ENCODE assay signal across 7 mouse cellular contexts in the genomic region with DNA sequence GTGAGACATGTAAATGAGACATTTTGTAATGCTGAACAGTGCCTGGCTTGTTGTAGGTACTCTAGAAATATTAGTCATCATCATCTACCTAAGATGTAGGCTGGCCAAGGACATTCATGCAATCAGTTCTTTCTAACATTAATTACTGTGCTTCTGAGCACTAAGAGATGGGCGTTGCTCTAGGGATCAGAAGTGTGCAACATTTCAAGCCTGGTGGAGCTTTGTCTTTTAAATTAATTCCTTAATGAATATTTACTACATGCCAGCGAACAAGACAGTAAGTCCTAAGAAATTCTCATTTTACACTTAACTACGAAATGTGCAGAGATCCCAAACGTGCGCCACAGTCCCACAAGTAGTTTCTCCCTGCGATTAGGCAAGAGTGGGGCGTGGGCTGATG. TPM values are rescaled to one million over a fixed set of nuclear protein-coding genes. Genes with fewer than 3 reads are reported as not detected.
ATAC-seq and TF ChIP-seq lines count a peak whose summit lies in the region.
"Not testable (repeated sequence)": the region's sequence is repeated elsewhere in the genome, so short reads cannot be mapped to it uniquely, and the experiment has no call there.

No protein-coding gene starts in this region.

- H3K9me3 ChIP-seq in forebrain, embryonic 15.5 days; heart, embryonic 15.5 days (replicated peaks); intestine, embryonic 16.5 days (ENCODE audit: control insufficient read depth, low read length); limb, embryonic 12.5 days; lung, embryonic 16.5 days (ENCODE audit: control insufficient read depth, low read length); neural tube, embryonic 13.5 days: not testable (repeated sequence)

- H3K36me3 ChIP-seq in forebrain, embryonic 15.5 days; heart, embryonic 15.5 days; intestine, embryonic 16.5 days (ENCODE audit: control insufficient read depth, insufficient read depth, low read length); limb, embryonic 12.5 days; lung, embryonic 16.5 days (ENCODE audit: control insufficient read depth, insufficient read depth, low read length); neural tube, embryonic 13.5 days: not testable (repeated sequence)

- not testable (repeated sequence) for H3K27ac ChIP-seq in cortical plate, adult 2 months (ENCODE audit: insufficient read depth, low read length); heart, embryonic 15.5 days; intestine, embryonic 16.5 days (ENCODE audit: low read length); limb, embryonic 12.5 days; lung, embryonic 16.5 days (ENCODE audit: low read length); neural tube, embryonic 13.5 days (replicated peaks)
- H3K27ac ChIP-seq in forebrain, embryonic 15.5 days (replicated peaks): 0 out of 2 replicates have a peak overlapping the region, but pooled peaks have one; percentile 1

- not testable (repeated sequence) for H3K27me3 ChIP-seq in forebrain, embryonic 15.5 days; heart, embryonic 15.5 days; intestine, embryonic 16.5 days (replicated peaks; ENCODE audit: control insufficient read depth, insufficient read depth, low read length); limb, embryonic 12.5 days; lung, embryonic 16.5 days (ENCODE audit: control insufficient read depth, insufficient read depth, low read depth, low read length); neural tube, embryonic 13.5 days

- H3K4me3 ChIP-seq in cortical plate, adult 2 months (ENCODE audit: insufficient read depth, low read length): peak overlapping the region; percentile 51
- peak overlapping the region; percentile 55 for H3K4me3 ChIP-seq in forebrain, embryonic 15.5 days
- H3K4me3 ChIP-seq in heart, embryonic 15.5 days: peak overlapping the region; percentile 58
- H3K4me3 ChIP-seq in intestine, embryonic 16.5 days (ENCODE audit: low read length): peak overlapping the region; percentile 51
- H3K4me3 ChIP-seq in limb, embryonic 12.5 days (replicated peaks): peak overlapping the region; percentile 46
- peak overlapping the region; percentile 55 for H3K4me3 ChIP-seq in lung, embryonic 16.5 days (ENCODE audit: low read length)
- H3K4me3 ChIP-seq in neural tube, embryonic 13.5 days: peak overlapping the region; percentile 52

- TF ChIP-seq CTCF in cortical plate, adult 2 months (IDR thresholded peaks at IDR 0.05; ENCODE audit: extremely low read depth, insufficient read depth, low read length): not testable (repeated sequence)

- H3K4me2 ChIP-seq in forebrain, embryonic 15.5 days (replicated peaks): peak overlapping the region; percentile 88
- peak overlapping the region; percentile 95 for H3K4me2 ChIP-seq in heart, embryonic 15.5 days
- H3K4me2 ChIP-seq in intestine, embryonic 16.5 days (ENCODE audit: low read depth, low read length): peak overlapping the region; percentile 93
- peak overlapping the region; percentile 78 for H3K4me2 ChIP-seq in limb, embryonic 12.5 days
- peak overlapping the region; percentile 91 for H3K4me2 ChIP-seq in lung, embryonic 16.5 days (ENCODE audit: low read depth, low read length)
- peak overlapping the region; percentile 92 for H3K4me2 ChIP-seq in neural tube, embryonic 13.5 days

- not testable (repeated sequence) for ATAC-seq in forebrain, embryonic 15.5 days (replicated peaks); heart, embryonic 15.5 days (replicated peaks; ENCODE audit: insufficient number of reproducible peaks, insufficient read depth, low FRiP score, low read depth); intestine, embryonic 16.5 days; limb, embryonic 12.5 days (ENCODE audit: insufficient number of reproducible peaks, insufficient read depth, low FRiP score, low TSS enrichment, low read depth); lung, embryonic 16.5 days (ENCODE audit: low read depth); neural tube, embryonic 13.5 days (ENCODE audit: low read depth)

- 11% methylated on average over 7 of the region's 7 CpGs for WGBS in forebrain, embryonic 15.5 days
- WGBS in heart, embryonic 15.5 days: 26% methylated on average over 7 of the region's 7 CpGs
- 25% methylated on average over 7 of the region's 7 CpGs for WGBS in intestine, embryonic 16.5 days
- 16% methylated on average over 7 of the region's 7 CpGs for WGBS in limb, embryonic 12.5 days
- 22% methylated on average over 7 of the region's 7 CpGs for WGBS in lung, embryonic 16.5 days
- 14% methylated on average over 7 of the region's 7 CpGs for WGBS in neural tube, embryonic 13.5 days

- not testable (repeated sequence) for H3K4me1 ChIP-seq in cortical plate, adult 2 months (ENCODE audit: control insufficient read depth, insufficient read depth, low read length); forebrain, embryonic 15.5 days; heart, embryonic 15.5 days (replicated peaks); intestine, embryonic 16.5 days (ENCODE audit: control insufficient read depth, insufficient read depth, low read length); limb, embryonic 12.5 days (replicated peaks); lung, embryonic 16.5 days (replicated peaks; ENCODE audit: control insufficient read depth, insufficient read depth, low read length); neural tube, embryonic 13.5 days (replicated peaks)

- H3K9ac ChIP-seq in forebrain, embryonic 15.5 days (replicated peaks): peak overlapping the region; percentile 70
- peak overlapping the region; percentile 67 for H3K9ac ChIP-seq in heart, embryonic 15.5 days
- peak overlapping the region; percentile 78 for H3K9ac ChIP-seq in intestine, embryonic 16.5 days (ENCODE audit: low read depth, low read length)
- peak overlapping the region; percentile 81 for H3K9ac ChIP-seq in limb, embryonic 12.5 days (replicated peaks)
- H3K9ac ChIP-seq in lung, embryonic 16.5 days (ENCODE audit: low read length): peak overlapping the region; percentile 75
- peak overlapping the region; percentile 76 for H3K9ac ChIP-seq in neural tube, embryonic 13.5 days

- TF ChIP-seq POLR2A in cortical plate, adult 2 months (IDR thresholded peaks at IDR 0.05; ENCODE audit: extremely low read depth, insufficient read depth, low read length): not testable (repeated sequence)

RNA-seq across cellular contexts. Expression of a gene that starts 41.1 kb away (rescaled TPM):
- polyA plus RNA-seq in cortical plate, adult 2 months (2012; rRNA removed): 13.1 and 13.9 TPM in 2 replicates
- 43.9 and 44.7 TPM in 2 replicates for polyA plus RNA-seq in forebrain, embryonic 15.5 days (2015; fragmentation: Nextera tagmentation; extraction: Ambion mirVana)
- polyA plus RNA-seq in heart, embryonic 15.5 days (2015; fragmentation: Nextera tagmentation; extraction: Ambion mirVana): 13.7 and 14.2 TPM in 2 replicates
- polyA plus RNA-seq in intestine, embryonic 16.5 days (2015; fragmentation: Nextera tagmentation; extraction: Ambion mirVana): 15.1 and 16.4 TPM in 2 replicates
- 30.7 and 31.1 TPM in 2 replicates for polyA plus RNA-seq in limb, embryonic 12.5 days (2016; fragmentation: Nextera tagmentation; extraction: Ambion mirVana)
- polyA plus RNA-seq in lung, embryonic 16.5 days (2015; fragmentation: Nextera tagmentation; extraction: Ambion mirVana): 22.1 and 24.3 TPM in 2 replicates
- 43.8 and 44.4 TPM in 2 replicates for polyA plus RNA-seq in neural tube, embryonic 13.5 days (2015; fragmentation: Nextera tagmentation; extraction: Ambion mirVana)
